Mouse (Mus musculus) thymus, adult 2 months (tissue): Measurements from ENCODE around the gene Cyp11a1.

Experiments used
- CTCF ChIP-seq: fragments of 200-500 bp; IDR thresholded peaks from 2 replicates; pipeline ENCODE4 v1.5.1; 2012; ENCODE audit warnings: mild to moderate bottlenecking, control low read depth, low read length, moderate library complexity, borderline replicate concordance; ENCODE audit not compliant: control insufficient read depth, poor library complexity, insufficient read depth; ENCODE audit errors: extremely low read depth
- POLR2A ChIP-seq: fragments of 200-500 bp; IDR thresholded peaks from 2 replicates; pipeline ENCODE4 v1.6.1; 2012; ENCODE audit warnings: mild to moderate bottlenecking, low read length, control low read depth, moderate library complexity; ENCODE audit not compliant: control insufficient read depth, poor library complexity, insufficient read depth; ENCODE audit errors: extremely low read depth

- TF ChIP-seq CTCF = no peak
- TF ChIP-seq POLR2A = no peak
These were observed 19.9 kb upstream of the Cyp11a1 start for GRCm38 (mm10) chr9:57986293-57986692.
